Mouse (Mus musculus) testis, adult 2 months (tissue): Measurements from ENCODE around the gene Fnbp1.

Experiments used
- CTCF ChIP-seq: fragments of 200-500 bp; IDR thresholded peaks from 2 replicates; pipeline ENCODE4 v1.5.1; 2012; ENCODE audit warnings: low read depth, mild to moderate bottlenecking, inconsistent platforms, low read length, moderate library complexity; ENCODE audit not compliant: control insufficient read depth, insufficient read depth, insufficient replicate concordance
- POLR2A ChIP-seq: fragments of 200-500 bp; IDR thresholded peaks from 2 replicates; pipeline ENCODE4 v1.6.1; 2012; ENCODE audit warnings: low read depth, mild to moderate bottlenecking, inconsistent platforms, low read length, moderate library complexity; ENCODE audit not compliant: control insufficient read depth

DNA sequence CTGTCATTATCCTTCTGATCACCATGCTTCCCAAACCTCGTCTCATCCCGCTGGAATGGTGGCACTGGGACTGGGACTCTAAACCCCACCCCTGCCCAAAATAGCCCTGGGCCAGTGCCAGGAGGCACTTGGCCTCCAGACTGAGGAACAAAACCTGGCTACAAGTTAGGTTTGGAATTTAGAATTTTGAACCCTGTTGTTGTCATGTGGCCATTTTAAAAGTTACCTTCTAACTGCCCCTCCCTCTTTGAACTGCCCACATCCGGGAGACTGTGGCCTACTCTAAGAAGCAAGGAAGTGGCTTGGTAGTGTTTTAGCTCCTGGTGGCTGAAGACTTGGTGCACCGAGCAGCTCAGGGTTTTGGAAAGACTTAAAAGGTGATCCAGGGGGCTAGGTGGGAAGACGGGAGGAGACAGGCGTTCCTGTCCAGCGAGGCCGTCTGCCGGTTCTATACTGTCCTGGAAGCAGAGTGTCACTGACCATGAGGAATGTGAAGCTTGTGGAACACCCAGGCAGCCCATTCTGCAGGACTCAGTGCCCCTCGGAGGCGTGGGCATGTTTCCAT is 146.3 kb downstream of the Fnbp1 start:
- TF ChIP-seq POLR2A, result no peak
- no peak for TF ChIP-seq CTCF
